Mouse (Mus musculus) lung, postnatal 14 days (tissue): Measurements from ENCODE around the gene Slc6a11.

Source experiments
- DNase-seq: peaks from one replicate; pipeline ENCODE4 v3.0.0; 2021

The Slc6a11 gene

DNA sequence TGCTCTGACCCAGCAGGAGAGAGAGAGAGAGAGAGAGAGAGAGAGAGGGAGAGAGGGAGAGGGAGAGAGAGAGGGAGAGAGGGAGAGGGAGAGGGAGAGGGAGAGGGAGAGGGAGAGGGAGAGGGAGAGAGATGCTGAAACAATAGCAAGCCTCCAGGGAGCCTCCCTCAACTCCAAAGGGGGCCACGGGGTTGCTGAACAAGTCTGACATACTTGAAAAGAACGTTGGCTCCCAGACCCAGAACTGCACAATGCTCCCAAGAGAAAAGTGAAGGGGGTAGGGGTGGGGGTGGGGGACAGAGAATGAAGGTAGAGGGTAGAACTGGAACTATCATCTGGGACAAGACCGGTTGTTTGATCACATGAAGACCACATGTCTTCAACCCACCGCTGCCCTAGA is 136.9 kb downstream of the Slc6a11 start:
- DNase-seq, result no peak

GRCm38 (mm10) chr6:114269589-114269988 is 138.5 kb downstream of the Slc6a11 start:
- DNase-seq, result no peak

DNA sequence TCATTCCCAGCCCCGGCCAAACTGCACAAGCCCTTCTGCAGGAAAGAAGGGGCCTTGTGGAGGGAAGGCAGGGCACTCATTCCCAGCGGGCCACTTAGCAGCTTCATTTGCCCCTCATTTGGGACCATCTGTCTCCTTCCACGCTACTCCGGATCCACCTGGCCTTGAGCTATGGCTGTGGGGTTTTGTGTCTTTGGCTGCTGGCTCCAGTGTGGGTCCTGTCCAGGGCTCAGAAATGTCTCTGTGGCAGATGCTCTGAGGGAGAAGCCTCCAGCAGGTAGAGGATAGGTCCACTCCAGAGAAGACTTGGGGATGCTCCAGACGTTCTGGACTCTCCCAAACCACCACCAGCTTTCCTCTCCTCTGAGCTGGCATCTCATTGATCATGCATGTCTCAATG is 139.8 kb downstream of the Slc6a11 start:
- no peak for DNase-seq

DNA sequence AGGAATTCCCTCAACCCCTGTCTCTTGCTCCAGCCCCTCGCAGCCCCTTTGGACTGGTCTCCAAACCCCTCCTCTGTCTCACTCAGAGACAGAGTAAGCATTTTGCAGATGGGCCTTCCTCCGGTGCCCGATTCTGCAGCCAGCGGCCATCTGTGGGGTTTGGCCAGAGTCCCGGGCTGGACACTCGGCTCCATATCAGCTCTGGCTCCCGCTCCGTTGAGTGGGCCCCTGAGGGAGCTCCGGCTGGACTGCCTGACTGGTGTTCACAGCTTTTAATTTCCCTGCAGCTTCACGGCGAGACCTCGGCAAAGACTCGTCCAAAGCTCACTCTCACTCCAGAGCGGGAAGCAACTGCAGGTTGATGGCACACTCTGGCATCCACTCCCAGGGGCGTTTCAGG is 141.2 kb downstream of the Slc6a11 start:
- DNase-seq, result peak; percentile 47

DNA sequence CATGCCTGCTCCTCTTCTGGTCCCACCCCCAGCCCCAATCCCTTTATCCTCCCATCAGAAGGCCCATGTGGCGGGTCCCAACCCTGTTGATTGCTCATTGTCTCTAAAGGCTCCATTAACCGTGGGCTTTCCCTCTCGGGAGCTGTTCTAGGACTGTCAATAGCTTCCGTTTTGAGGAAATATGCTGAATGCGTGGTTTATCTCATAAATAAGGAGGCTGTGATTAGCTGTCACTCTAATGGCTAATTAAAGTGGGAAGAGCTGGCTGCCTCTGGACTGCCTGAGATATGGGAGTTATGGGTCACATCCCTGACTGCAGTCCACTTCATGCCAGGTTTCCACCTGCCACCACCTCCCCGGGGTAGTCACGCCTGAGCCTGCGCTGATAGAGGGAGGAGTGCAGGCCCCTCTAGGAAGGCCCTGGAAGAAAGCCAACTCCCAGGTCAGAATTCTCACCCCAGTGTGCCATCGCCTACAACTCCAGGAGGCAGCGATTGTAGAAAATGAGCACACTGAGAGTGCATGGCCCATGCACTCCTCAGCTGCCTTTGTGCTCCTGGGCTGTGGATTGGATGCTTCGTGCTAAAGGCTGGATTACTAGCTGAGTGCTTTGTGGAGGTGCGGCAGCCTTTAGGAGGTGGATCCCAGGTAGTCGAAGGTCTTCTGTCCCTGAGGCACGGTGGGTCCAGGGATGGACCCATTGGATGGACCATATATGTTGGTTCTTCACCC is 143.1 kb downstream of the Slc6a11 start:
- DNase-seq, result no peak

GRCm38 (mm10) chr6:114275800-114276199 is 144.8 kb downstream of the Slc6a11 start:
- no peak for DNase-seq

DNA sequence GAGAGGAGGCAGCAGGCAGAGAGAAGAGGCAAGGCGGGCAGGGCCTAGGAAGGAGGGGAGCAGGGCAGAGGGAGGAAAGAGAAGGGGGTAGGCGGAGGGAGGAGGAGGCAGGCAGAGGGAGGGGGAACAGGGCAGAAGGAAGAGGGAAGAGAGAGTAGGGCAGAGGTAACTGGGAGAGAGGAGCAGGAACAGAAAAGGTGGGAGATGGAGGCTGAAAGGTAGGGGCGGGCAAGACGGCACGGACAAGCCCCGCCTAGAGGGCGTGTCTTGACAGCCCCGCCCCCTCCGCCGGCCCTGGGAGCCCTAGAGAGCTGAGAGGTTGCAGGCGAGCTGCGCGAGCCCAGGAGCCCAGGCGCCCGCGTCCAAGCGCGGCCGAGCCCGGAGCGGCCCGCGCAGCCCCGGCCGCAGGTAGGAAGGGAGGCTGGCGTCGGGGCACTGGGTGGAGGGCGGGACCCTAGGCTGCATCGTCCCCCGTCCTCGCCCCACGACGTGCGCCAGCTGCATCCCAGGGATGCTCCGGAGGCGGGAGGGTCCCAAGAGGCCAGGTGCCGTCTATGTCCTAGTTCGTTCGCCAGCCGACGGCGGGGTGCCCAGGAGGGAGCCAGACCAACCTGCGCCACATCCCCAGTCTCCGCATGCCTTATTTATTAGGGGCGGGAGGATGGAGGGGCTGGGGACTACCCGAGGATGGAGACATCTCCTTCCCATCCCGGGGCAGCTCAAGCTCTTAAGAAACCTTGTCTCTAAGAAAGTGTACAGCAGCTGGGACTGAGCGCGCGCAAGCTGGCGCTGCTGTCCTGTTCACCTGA is 151.6 kb downstream of the Slc6a11 start, which contains the start of gene Slc6a1:
Slc6a1 (plus strand) TSS at position 167 of the 809 bp plus-strand sequence.
- DNase-seq, result peak; percentile 46

DNA sequence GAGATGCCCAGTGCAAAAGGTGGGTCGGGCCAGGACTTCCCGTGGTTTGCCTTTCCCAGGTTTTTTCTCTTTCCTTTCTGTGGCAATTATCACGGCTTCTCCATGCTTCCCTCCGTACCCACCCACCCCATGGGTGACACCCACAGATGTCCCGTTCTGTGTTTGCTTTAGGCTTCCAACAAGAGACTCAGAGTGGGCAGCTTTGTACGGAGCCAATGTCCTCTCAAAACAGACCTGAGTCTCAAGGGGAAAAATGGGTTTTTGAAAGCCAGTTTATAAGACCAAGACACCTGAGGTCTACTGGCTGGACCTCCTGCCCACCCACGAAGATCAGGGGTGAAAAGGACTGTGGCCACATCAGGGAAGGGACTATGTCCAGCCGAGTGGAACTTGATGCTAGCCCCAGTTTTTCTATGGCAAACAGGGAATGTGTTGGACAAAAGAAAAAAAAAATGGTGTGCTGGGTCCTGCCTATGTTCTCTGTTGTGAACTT is 152.3 kb downstream of the Slc6a11 start:
- no peak for DNase-seq

DNA sequence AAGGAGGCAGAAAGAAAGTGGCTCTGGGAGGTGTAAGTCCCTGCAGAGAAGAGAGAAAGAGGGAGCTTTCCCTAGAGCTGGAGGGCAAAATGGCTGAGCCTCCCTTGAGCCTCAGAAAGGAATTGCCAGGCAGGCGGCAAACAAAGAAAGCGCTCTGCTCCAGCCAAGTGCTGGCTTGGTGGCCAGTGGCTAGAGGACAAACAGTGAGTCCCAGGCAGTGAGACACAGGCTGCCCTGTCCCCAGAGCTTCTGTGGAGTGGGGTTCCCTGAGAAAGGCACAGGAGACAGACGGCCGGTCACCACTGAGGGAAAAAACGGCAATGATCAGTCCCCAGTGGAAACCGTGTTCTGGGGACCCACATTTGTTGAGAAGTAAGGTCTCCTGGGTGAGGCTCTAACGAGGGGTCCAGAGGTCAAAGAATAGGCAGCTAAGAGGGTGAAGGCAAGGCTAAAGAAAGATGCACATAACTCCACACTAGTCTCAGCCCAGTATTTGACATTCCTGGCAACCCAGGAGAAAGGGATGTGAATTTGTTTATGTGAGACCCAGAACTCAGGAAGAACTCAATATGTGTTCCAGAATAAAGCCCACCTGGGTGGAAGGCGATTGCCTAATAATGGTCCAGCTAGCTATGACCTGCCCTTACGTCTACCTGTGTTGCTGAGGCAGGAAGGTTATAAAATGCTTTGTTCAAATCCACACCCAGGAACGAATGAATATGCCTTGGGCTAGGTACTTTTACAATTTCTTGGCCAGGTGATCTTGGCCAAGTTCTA is 153.1 kb downstream of the Slc6a11 start:
- no peak for DNase-seq

- no peak for DNase-seq
Measured at GRCm38 (mm10) chr6:114285424-114285823, 154.4 kb downstream of the Slc6a11 start.

DNA sequence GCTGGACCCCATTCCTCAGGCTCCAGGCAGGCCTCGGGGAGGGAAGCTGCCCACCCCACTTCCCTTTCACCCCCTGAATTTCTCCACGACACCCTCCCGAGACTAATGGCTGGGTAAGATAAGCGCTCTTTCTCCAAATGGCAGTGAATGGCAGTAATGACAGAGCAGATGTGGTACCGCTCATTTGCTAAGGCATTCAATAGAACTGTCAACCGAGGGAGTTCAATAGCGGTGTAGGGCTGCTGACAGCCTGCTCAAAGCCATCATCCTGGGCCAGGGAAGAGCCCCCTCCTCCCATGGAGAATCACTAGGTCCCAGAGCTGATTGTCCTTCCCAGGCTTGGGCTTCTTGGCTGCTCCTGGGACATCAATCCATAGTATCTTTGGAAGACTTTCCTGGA is 158.1 kb downstream of the Slc6a11 start:
- no peak for DNase-seq

- no peak for DNase-seq
Measured at GRCm38 (mm10) chr6:114290184-114290583, 159.1 kb downstream of the Slc6a11 start.

GRCm38 (mm10) chr6:114290929-114291328 is 159.9 kb downstream of the Slc6a11 start:
- no peak for DNase-seq

- DNase-seq, result no peak
Measured at GRCm38 (mm10) chr6:114291396-114291795, 160.4 kb downstream of the Slc6a11 start.

DNA sequence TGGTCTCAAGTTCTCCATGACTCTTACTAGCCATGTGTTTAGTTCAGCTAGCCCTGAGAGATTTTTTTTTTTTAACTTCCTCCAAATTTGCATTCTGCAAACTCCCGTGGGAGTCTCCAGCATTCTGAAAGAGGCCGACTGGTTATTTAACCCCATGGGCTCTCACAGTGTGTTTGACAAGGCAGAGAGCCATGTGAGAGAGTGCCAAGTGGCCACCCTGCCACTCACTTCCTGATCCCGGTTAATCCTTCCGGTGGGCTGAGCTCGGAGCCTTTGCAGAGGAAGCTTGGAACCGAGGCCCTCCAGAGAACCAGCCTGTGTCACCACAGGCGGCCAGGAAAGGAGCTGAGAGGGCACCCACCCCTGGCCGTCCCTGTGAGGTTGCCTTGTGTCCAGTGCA is 162.5 kb downstream of the Slc6a11 start:
- peak; percentile 2 for DNase-seq

- DNase-seq, result no peak
Measured at GRCm38 (mm10) chr6:114295086-114295485, 164.0 kb downstream of the Slc6a11 start.

- DNase-seq, result no peak
Measured at GRCm38 (mm10) chr6:114297260-114298002, 166.4 kb downstream of the Slc6a11 start.
